Mouse (Mus musculus) natural killer cell, adult 2 months (primary cell): Measurements from ENCODE around the gene Eif5b.
"Not testable (repeated sequence)": the region's sequence is repeated elsewhere in the genome, so short reads cannot be mapped to it uniquely, and the experiment has no call there.

Experiments used
- DNase-seq, 2 experiments: peaks; one replicate each; pipeline ENCODE4 v3.0.0; 2022; ENCODE audit warnings: low spot score in 2 of 2

Eif5b gene

DNA sequence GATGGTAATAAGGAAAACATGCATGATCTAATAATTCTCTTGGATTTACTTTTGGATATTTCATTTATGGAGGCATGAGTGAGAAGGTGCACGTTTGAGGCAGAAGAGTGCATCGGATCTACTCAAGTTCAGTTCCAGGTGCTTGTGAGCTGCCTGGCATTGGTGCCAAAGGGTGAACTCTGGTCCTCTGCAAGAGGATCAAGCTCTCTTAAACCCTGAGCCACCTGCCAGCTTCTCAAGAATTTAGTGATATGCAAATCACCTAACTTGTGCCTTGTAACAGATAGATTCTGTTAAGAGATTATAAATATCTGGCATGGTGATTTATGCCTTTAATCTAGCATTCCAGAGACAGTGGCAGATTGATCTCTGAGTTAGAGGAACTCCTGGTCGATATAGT, 5.2 kb downstream of the Eif5b start:
- DNase-seq = no peak

DNA sequence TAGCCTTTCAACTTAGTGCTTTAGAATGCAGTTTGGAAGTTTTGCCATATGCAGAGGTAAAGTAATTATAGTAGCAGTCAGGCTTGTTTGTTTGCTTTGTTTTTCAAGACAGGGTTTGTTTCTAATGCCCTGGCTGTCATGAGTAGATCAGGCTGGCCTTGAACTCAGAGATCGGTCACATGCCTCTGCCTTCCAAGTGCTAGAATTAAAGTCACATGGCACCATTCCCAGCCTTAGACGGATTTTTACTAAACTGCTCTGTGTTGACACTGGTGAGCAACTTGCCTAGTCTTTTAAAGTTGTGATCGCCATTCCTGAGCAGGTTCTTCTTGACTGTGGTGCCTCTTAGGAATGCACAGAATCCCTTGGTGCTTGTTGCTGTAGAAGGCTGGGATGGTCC, 8.9 kb downstream of the Eif5b start:
- no peak for DNase-seq

DNA sequence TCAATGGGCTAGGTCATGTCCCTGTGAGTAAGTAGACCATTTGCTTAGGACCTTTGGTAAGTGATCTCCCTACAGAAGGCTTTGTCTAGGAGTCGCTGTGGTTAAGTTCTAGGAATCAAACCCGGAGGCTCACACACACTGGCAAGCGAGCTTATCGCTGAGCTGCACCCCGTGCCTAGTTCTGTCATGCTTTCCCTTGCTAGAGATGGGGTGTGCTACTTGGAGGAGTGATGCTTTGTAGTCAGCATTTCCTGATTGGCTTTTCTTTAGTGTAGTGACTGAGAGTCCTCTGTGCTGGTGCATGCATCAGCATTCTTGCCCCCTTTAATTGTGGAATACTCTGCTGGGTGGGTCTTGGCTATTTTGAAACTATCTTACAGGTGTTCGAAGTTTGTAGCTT, 13.8 kb downstream of the Eif5b start:
- DNase-seq = no peak

DNA sequence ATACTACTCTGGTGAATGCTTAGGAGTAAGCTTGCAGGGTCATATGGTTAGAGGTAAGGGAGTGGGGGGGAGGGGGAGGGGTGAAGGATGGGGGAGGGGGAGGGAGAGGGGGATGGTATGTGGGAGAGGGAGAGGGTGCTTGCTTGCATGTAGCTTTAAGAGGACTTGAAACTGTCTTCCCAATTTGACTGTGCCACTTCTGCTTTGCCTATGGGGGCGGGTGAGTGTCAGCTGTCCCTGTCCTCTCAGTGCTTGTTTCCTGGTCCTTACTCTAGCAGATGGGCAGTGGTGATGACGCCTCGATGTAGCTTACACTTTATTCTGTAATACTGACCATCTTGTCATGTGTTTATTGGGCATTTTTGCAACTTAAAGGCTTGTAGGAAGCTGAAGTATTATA, 14.3 kb downstream of the Eif5b start:
- DNase-seq = peak in 1 of 2 experiments; percentile 16

DNA sequence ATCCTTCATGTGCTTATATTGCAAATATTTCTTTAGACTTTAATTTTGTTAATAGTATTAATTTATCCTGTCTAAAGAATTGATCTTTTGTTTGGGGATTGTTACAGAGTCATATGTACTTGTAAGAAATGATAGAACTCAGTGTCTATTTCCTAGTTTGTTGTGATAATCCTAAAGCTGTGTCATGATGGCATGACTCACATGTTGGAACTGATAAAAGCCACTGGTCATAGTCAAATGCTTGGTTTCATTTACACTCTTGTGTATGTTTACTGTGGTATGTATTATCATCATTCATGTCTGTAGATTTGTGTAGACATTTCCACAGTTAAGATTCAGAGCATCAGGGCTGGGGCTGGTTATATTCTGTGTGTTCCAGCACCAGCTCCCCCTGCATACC, 14.7 kb downstream of the Eif5b start:
- no peak for DNase-seq

DNA sequence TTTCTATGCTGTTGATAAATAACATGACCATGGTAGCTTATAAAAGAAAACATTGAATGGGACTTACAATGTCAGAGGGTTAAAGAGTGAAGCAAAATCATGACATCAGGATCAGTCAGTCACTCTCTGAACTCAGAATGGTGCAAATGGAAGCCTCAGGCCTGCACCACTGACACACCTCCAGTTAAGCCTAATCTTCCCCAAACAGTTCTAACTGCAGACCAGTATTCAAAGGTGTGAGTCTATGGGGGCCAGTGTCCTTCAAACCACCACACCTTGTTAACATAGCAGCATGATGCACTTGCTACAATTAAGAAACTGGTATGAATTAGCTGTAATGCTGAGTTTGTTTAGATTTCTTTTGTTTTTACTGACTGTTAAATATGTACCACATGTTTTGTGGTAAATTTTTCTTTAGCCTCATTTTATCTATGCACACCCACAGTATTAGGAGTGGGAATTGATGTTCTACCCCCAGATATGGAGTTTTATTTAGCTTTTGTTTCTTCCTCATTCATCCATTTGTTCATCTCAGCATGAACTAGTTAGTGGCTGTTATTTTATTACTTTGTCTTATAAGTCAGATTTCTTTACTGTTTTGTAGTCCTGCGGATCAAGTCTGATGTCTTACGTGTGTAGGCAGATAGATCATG, 16.9 kb downstream of the Eif5b start:
- no peak for DNase-seq

DNA sequence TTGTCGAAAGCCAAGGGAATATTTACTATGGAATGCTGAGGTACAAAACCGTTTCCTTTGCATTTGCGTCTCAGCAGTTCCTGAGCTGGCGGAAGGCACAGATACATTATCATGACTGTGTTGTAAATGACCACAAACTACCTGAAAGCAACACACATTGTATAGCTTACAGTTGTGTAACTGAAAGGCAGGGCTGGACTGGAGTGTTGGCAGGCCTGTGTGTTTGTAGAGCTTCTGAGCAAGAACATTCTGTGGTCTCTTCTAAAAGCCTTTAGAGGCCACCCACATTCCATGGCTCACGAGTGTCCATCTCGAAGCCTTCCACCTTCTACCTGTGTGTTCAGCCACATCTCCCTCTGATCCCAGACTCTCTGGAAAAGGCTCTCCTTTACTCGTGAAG, 29.5 kb downstream of the Eif5b start:
- no peak for DNase-seq

DNA sequence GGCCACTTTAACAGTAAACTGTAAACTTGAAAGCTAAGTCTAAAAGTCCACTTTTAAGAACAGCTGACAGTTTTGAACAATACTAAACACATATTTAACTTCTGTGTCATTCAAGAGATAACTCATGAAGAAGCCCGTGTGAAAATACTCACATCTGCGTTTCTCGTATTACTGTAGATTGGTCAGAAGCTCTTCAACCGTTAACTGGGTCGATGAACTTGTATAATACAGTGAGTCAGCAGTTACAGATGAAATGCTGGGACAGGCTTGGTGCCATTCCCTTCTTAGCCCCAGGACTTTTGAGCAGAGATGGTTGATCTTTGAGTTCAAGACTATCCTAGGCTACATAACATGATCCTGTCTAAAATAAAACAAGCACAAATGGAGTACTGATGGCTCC, 33.6 kb downstream of the Eif5b start:
- DNase-seq = no peak

DNA sequence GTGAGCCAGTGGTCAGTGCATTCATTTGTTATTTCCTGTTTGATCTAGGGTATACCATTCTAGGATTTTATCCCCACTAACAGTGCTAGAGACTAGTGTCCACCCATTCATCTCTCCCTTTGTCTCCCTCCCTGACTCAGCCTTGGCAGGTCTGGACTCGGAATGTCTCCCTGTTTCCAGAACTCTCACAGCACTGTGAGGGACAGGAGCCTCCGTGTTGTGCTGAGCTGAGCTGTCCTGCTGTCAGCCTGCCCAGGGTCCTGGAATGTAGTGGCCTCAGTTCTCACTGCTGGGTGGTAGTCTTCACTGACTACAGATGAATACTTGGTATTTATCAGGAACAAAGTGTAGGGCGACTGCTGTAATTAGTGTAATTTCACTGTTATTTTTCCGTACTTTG, 37.7 kb downstream of the Eif5b start:
- no peak for DNase-seq

DNA sequence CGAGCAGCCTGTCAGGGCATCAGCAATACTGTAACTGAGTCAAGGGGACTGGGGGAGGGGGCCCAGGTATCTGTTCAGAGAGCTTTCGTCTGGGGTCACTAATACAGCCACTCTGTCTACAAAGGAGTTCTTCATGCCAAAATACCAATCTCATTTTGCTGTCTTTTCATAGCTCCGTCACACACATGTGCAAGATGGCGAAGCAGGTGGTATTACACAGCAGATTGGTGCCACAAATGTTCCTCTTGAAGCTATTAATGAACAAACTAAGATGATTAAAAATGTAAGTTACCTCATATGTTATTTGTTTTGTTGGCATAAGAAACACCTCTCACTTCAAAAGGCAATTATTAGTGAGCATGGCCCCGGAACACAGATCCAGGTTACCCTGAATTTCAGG, 39.6 kb downstream of the Eif5b start:
- DNase-seq = no peak

DNA sequence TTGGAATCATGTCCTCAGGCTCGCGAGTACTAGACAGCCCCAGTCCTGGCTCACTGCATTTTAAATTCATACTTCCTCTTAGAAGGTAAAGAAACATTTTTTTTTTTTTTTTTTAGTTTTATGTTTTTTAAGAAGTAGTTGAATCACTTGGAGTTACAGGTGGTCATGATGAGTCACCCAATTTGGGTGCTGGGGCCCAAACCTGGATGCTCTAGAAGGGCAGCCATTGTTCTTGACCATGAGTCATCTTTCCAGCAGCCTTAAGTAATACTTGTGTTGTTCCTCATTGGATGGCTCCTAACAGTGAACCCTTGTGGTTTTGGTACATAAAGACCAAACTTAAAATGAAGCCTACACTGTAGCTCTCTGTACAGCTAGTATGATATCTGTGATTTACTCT, 41.1 kb downstream of the Eif5b start:
- no peak for DNase-seq

DNA sequence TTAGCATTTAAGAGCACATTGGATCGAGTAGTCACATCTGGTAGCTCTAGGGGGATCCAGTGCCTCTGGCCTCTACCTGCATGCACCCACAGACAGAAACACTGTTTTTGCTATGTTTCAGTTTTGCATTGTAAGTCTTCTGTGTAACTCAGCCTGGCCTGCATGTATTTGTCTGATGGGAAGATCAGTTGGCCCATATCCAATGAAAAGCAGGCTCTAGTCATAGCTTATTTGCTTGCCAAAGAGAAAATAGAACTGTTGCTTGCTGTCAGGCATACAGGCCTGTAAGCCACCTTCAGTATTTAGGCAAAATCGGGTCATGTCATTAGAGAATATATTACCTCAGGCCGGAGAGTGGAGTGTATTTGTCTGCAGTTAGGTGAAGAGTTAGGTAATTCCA, 50.3 kb downstream of the Eif5b start:
- no peak for DNase-seq

DNA sequence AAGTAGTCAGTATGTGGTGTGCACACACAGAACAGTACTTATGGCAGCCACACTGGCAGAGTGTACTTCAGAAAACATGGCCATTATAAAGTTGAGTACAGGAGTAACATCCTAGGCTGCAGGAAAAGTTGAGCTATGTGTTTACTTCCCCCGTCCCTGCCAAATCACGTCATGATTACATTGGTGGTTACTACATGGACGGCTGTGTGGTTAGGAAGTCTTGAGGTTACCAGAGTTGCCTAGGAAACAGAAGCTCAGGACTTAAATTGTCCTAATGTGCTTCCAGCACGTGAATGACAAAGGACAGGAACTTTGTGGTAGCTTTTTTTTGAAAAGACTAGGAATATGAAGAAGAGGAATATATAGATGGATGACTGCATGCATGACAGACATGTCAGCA, 51.8 kb downstream of the Eif5b start:
- no peak for DNase-seq

DNA sequence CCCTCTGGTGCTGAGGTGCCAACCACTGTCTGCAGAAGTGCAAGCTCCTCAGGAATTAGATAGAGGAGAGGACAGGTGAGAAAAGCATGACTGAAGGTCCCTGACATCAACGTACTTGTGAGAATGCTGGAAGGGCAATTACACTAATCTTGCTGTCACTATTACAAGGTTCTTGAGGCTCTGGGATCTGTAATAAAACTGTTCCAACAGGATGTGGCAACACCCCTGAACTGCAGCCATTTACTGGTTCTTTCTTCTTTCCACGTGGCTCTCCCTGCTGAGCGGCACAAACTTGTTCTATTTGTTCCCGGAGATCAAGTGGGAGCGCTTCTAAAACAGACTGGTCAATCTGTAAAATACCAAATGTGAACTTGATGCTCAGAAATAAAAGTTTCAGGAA, 57.4 kb downstream of the Eif5b start:
- DNase-seq = no peak

DNA sequence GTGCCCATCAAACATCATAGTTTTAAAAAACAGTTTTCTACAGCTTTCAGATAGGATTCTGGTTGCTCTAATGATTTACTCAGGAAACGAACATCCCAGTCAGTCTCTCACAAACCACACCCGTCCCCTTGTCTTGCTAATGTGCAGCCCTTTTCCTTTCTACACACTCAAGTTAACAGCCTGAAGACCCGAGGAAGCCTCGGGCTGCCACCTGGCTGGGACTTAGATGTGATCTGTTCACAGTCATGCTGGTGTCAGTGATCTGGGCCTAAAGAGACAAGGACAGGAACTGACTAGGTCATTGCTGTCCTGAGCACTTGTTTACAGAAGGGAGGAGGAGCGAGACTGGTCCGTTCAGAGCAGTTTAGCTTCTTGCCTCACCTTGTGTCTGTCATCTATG, 60.6 kb downstream of the Eif5b start:
- DNase-seq = no peak

DNA sequence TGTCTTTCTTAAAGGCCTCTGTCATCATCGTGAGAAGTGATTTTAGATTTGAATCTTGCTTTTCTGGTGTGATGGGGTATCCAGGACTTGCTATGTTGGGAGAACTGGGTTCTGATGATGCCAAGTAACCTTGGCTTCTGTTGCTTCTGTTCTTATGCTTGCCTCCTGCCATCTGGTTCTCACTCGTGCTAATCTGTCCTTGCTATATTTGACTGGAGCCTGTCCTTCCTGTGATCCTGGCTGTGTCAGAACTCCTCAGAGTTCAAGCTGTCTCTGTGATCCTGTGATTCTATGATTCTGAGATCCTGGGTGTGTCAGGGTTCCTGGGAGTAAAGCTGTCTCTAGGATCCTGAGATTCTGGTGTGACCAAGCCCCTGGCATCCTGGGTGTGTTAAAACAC, 64.3 kb downstream of the Eif5b start:
- not testable (repeated sequence) for DNase-seq

DNA sequence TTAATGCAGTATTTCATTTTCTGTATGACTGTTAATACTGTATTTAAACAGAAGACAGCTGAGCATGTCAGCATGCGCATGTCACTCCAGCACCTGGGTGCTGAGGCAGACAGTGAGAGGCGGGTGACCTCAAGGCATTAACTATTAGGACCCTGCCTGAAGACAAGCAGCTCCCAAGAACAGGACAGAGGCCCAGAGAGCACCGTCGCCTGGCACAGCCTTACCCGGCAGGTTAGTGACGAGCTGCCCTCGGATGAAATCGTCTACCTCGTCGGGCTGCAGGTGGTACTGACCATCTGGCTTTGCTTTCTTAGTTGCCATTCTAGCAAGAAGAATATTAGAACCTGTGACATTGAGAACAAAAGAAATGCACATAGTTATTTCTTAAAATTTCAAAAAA, 69.5 kb downstream of the Eif5b start:
- no peak for DNase-seq

DNA sequence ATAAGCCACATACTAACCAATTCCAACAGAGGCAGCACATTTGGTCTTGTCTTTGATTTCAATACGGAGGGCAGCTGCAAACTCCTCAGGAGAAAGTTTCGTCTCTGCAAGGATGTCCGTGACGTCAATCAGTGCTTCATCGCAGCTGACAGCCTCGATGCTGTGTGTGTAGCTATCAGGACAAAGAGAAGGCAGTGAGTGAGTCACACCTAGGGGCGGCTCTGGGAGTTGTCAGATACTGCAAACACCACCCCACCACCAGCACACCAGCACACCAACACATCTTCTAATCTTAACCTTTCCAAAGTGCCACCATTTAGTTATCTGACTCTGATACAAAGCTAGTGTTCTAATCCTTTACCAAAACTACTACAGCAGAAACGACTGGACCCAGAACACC, 73.5 kb downstream of the Eif5b start:
- DNase-seq = no peak

DNA sequence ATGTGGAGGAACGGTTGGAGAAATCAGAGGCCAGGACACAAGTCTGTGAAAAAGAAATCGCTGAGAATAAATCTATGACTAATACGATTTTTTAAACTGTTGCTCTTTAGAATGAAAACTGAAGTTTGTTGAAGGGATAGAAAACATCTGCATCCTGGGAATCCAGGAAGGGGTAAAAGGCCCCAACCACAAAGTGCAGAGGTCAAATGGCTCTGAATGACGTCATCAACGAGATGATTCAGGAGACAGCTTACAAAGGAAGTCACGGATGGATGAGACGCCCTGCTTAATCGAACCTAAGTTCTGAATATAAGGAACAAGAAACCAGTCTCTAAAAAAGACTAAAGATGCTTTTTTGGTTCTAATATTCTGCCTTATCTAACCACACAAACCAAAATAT, 83.5 kb downstream of the Eif5b start:
- no peak for DNase-seq

DNA sequence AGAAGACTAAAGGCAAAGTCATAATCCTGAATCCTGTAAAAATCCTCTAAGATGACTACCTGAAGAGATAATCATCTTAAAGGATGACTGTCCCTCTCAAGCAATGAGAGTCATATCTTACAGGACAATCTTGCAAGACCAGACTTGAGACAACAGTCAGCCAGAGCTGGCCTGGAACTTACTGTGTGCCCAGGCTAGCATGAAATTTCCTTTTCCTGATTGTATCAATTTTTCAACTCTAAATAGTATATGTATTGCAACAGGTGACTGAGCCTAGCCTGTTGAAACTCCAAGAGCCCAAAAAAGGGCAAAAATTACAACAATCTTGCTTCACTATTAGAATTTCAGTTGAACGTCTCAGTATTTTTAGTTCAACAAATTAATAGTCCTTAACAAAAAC, 105.4 kb downstream of the Eif5b start:
- DNase-seq = no peak

DNA sequence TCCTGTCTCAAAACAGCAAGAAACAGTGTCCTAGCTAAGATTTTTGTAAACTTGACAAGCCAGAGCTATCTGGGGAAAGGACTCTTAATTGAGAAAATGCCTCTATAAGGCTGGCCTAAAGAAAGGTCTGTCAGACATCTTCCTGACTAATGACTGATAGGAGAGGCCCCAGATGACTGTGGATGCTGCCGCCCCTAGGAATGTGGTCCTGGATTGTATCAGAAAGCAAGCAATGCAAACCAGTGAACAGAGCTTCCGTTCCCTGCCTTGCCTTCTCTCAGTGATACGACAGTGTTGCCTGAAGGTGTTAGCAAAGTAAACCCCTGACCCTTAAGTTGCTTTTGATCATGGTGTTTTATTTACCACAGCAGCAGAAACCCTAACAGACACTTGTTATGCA, 106.0 kb downstream of the Eif5b start:
- no peak for DNase-seq
